Mouse (Mus musculus) thymus, adult 2 months (tissue): ENCODE measurements around the gene Gm49337.

Source experiments
- CTCF ChIP-seq: fragments of 200-500 bp; IDR thresholded peaks from 2 replicates; pipeline ENCODE4 v1.5.1; 2012; ENCODE audit warnings: mild to moderate bottlenecking, control low read depth, low read length, moderate library complexity, borderline replicate concordance; ENCODE audit not compliant: control insufficient read depth, poor library complexity, insufficient read depth; ENCODE audit errors: extremely low read depth
- POLR2A ChIP-seq: fragments of 200-500 bp; IDR thresholded peaks from 2 replicates; pipeline ENCODE4 v1.6.1; 2012; ENCODE audit warnings: mild to moderate bottlenecking, low read length, control low read depth, moderate library complexity; ENCODE audit not compliant: control insufficient read depth, poor library complexity, insufficient read depth; ENCODE audit errors: extremely low read depth

DNA sequence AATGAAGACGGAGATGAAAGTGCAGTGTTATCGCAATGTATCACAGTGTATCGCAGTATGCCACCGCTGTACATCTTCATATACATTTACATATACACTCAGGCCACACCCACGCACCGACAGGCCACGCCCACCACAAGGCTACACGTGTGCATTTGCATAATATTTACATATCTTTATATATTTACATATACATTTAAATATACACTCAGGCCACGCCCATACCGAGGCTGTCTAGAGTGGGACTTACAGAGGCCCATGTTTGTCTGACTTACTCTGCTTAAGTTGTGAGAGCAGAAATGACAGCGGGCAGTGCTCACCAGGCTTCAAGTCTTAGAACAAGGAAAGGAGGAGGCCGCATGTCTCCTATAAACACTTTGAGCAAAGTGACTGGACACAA is 120.1 kb downstream of the Gm49337 start:
- TF ChIP-seq POLR2A (no peak), CTCF (no peak)
